Mouse (Mus musculus) heart, postnatal 0 days (tissue): ENCODE measurements at regions not wholly inside any gene's neighbourhood (a gene's known extent, or its start where the extent isn't known, plus 50 kb on each side); places are given as distances from the start of the nearest gene placed in this dataset.

Source experiments
- CTCF ChIP-seq: IDR thresholded peaks from 2 replicates; pipeline ENCODE4 v1.5.1; 2016; ENCODE audit warnings: antibody characterized with exemption, control low read depth, low read depth
- EP300 ChIP-seq: IDR thresholded peaks from 2 replicates; pipeline ENCODE4 v1.6.1; 2016; ENCODE audit warnings: antibody characterized with exemption, low read depth

- TF ChIP-seq CTCF (no peak), EP300 (no peak)
These were observed 307.1 kb upstream of the Hnrnpa3 start for GRCm38 (mm10) chr2:75351965-75352364.
